Mouse (Mus musculus) embryonic facial prominence, embryonic 13.5 days (tissue): ENCODE data around the gene Agr3. TPM values are rescaled to one million over a fixed set of nuclear protein-coding genes. Genes with fewer than 3 reads are reported as not detected.

ENCODE experiments used
- ATAC-seq: fragments of 200-750 bp; cut with Nextera tagmentation; 2 replicates; pipeline ENCODE4 v1.8.0; 2017; ENCODE audit warnings: low read depth; ENCODE audit not compliant: insufficient number of reproducible peaks, insufficient read depth, low FRiP score, low TSS enrichment
- H3K27ac ChIP-seq: fragments of 300-500 bp; sonication (generic); 2 replicates; pipeline ENCODE4 v1.5.1; 2015; ENCODE audit warnings: moderate library complexity, mild to moderate bottlenecking, inconsistent platforms
- H3K27me3 ChIP-seq: fragments of 300-500 bp; sonication (generic); 2 replicates; pipeline ENCODE4 v1.6.1; 2015; ENCODE audit warnings: mild to moderate bottlenecking, inconsistent platforms
- H3K36me3 ChIP-seq: fragments of 300-500 bp; sonication (generic); 2 replicates; pipeline ENCODE4 v1.6.1; 2015; ENCODE audit warnings: mild to moderate bottlenecking, inconsistent platforms
- H3K4me1 ChIP-seq: fragments of 300-500 bp; sonication (generic); 2 replicates; pipeline ENCODE4 v1.6.1; 2015; ENCODE audit warnings: inconsistent platforms
- H3K4me2 ChIP-seq: fragments of 300-500 bp; sonication (generic); 2 replicates; pipeline ENCODE4 v1.6.1; 2015; ENCODE audit warnings: moderate library complexity, mild to moderate bottlenecking, inconsistent platforms
- H3K4me3 ChIP-seq: fragments of 300-500 bp; sonication (generic); 2 replicates; pipeline ENCODE4 v1.5.1; 2015; ENCODE audit warnings: mild to moderate bottlenecking, inconsistent platforms
- H3K9ac ChIP-seq: fragments of 300-500 bp; sonication (generic); 2 replicates; pipeline ENCODE4 v1.6.1; 2015; ENCODE audit warnings: mild to moderate bottlenecking, inconsistent platforms
- H3K9me3 ChIP-seq: fragments of 300-500 bp; sonication (generic); 2 replicates; pipeline ENCODE4 v1.6.1; 2016; ENCODE audit warnings: inconsistent platforms
- WGBS: fragments of 180-500 bp; shearing (Covaris S2); methylation state at CpG from one replicate; pipeline ENCODE4 v1.1.7; 2015; ENCODE audit warnings: mixed read lengths; 5-methylcytosine and 5-hydroxymethylcytosine counted together
- polyA plus RNA-seq: library from polyadenylated mRNA; unstranded; fragments of >200 nt; fragmentation: Nextera tagmentation; extraction: Ambion mirVana; gene quantifications from 2 replicates; pipeline ENCODE4 v1.2.1, GENCODE M21; 2015

The Agr3 gene
- polyA plus RNA-seq, 1 experiment from 2014 or later = 0.35 TPM

DNA sequence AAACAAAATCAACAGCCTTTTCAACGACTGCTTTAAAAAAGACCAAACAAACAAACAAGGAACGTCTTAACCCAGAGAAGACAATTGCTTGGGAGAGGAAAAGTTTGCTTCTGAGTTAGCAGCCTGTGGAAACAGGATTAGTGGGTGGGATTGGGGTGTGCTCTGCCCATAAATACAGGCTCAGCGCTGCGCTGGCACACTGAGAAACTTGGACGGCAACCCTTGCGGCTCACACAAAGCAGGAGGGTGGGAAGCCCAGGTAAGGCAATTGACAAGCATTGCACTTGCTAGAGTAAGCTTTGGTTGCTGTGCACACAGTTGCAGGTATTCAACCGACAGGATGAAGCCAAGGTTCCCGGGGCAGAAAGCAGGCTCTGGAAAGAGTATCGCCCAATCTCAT lies 67.3 kb downstream of the Agr3 start, which contains the start of gene Agr2:
TSS of gene Agr2 (plus strand) at position 197 of the 400 bp plus-strand sequence.
- WGBS = 57% methylated on average over 9 of the region's 9 CpGs

DNA sequence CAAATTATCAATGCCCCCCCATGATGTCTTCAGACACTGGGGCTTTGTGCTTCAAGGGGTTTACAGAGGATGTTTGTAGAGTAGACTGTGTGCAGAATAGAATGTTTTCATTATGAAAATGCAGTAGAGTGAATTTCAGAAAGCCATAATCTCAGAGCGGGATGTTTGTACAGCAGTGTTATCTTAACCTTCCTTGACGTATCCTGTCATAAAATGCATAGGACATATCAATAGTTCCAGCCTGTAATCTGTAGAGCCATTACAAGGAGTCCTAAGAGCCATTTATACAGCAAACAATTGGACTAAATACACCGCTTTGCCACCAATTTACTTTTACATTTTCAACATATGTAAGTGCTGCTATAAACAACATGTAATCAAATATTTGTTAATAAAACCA lies 68.2 kb downstream of the Agr3 start:
- Histone ChIP-seq H3K4me1 (peaks cover 5% of the 10 kb centered on the region; the same call in 1 of the 2 replicates), H3K4me3 (no peak overlapping the region), H3K9ac (no peak overlapping the region), H3K27ac (no peak overlapping the region), H3K36me3 (no peaks in the 10 kb centered on the region), H3K9me3 (no peaks in the 10 kb centered on the region), H3K4me2 (no peak overlapping the region), H3K27me3 (no peaks in the 10 kb centered on the region)
- no peak for ATAC-seq
- 79% methylated on average over 3 of the region's 3 CpGs for WGBS

More for the DNA sequence above, 67.3 kb downstream of the Agr3 start, which contains the start of gene Agr2:
- Histone ChIP-seq H3K27me3 (no peaks in the 10 kb centered on the region), H3K9me3 (no peaks in the 10 kb centered on the region), H3K4me3 (no peak within 1 kb of the TSS), H3K36me3 (no peaks in the 10 kb centered on the region), H3K4me1 (peaks cover 5% of the 10 kb centered on the region; the same call in 1 of the 2 replicates), H3K27ac (no peak within 1 kb of the TSS), H3K9ac (no peak within 1 kb of the TSS), H3K4me2 (peak within 1 kb of the TSS; percentile 20; the same call in 1 of the 2 replicates)
- no peak for ATAC-seq

DNA sequence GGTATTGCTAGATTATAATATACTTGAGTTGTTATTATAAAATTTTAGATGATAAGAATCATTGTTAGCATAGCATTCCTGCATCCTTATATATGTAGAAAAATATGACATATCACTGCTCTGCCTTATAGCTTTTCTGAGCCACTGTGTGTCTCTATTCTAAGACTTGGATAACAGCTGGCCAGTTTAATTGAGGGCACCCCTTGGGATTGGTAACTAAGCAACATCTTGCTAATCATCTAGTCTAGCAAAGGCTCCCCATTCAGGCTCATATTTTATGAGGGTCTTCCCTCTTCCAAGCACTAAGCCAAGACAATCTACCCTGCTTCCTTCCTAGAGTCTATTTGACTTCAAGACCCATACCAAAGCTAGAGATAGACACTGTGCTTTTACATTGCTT lies 68.7 kb downstream of the Agr3 start:
- no peak overlapping the region for H3K4me2 ChIP-seq
- H3K36me3 ChIP-seq = no peaks in the 10 kb centered on the region
- no peak overlapping the region for H3K4me3 ChIP-seq
- peaks cover 5% of the 10 kb centered on the region; the same call in 1 of the 2 replicates for H3K4me1 ChIP-seq
- ATAC-seq = no peak
- H3K9ac ChIP-seq = no peak overlapping the region
- no peaks in the 10 kb centered on the region for H3K9me3 ChIP-seq
- H3K27me3 ChIP-seq = no peaks in the 10 kb centered on the region
- H3K27ac ChIP-seq = no peak overlapping the region

DNA sequence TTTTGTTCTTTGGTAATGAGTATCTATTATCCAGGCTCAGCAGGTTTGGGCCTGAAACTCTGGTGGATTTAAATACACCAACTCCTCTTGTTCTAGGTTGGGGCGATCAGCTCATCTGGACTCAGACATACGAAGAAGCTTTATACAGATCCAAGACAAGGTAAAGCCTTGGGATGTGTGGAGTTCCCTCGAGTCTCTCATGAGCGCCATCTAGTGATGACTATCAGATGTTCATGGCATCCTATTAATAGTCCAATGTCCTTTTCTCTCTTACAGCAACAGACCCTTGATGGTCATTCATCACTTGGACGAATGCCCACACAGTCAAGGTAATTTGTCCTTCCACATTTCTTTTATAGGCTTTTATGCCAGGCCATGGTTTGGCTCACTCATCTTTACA lies 70.4 kb downstream of the Agr3 start:
- H3K4me3 ChIP-seq = no peak overlapping the region
- H3K36me3 ChIP-seq = no peaks in the 10 kb centered on the region
- H3K9me3 ChIP-seq = no peaks in the 10 kb centered on the region
- H3K4me1 ChIP-seq = peaks cover 5% of the 10 kb centered on the region; the same call in 1 of the 2 replicates
- no peak for ATAC-seq
- 36% methylated on average over 5 of the region's 5 CpGs for WGBS
- H3K9ac ChIP-seq = no peak overlapping the region
- H3K27ac ChIP-seq = no peak overlapping the region
- no peak overlapping the region for H3K4me2 ChIP-seq
- H3K27me3 ChIP-seq = no peaks in the 10 kb centered on the region

Other genes with a start within 250 kb of the Agr3 start
- 0.55 and 1.7 TPM in 2 replicates for gene Agr2, start 67.3 kb downstream of the Agr3 start, polyA plus RNA-seq
- 57.4 and 61.3 TPM in 2 replicates for gene Tspan13, start 116.9 kb downstream of the Agr3 start, polyA plus RNA-seq
- 40.4 and 45.4 TPM in 2 replicates for gene Ankmy2, start 231.5 kb downstream of the Agr3 start, polyA plus RNA-seq
- 243 and 276 TPM in 2 replicates for gene Bzw2, start 232.5 kb downstream of the Agr3 start, polyA plus RNA-seq